Mouse (Mus musculus): ENCODE measurements at regions not wholly inside any gene's neighbourhood (a gene's known extent, or its start where the extent isn't known, plus 50 kb on each side); places are given as distances from the start of the nearest gene placed in this dataset.

DNA sequence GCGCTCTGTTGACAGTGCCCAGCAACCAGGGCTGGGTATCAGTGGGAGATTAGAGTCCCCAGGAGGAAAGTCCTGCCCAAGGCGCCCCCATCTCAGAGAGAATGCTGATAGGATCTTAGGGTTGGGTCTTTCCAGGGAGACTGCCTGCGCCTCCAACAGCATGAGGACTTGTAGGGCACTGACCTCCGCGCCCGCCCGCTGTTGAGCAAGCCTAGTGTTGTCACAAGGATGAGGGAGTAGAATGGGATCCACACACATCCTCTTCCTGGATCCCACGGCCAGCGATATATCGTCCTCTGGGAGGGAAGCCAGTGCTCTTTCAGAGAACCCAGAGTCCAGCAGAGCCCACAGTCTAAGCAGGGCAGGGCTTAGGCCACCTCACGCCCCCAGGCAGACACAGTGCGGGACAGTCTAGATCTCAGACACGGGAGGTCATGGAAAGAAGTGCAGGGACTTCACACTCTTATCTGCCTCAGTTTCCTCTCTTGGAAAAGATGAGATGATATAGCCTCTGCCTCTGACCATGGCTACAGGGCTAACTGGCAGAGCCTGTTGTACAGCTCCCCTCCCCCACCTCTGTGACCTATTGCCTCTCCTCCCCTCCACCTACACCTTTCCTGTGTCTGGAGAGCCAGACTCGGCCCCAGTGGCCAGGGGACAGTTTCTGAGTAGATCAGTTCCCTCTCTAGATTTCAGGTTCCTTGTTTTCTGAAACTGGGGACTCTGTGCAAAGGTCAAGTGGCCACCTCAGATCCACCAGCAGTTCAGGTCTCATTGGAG lies 52.0 kb upstream of the Dusp5 start:
- no peak for DNase-seq

DNA sequence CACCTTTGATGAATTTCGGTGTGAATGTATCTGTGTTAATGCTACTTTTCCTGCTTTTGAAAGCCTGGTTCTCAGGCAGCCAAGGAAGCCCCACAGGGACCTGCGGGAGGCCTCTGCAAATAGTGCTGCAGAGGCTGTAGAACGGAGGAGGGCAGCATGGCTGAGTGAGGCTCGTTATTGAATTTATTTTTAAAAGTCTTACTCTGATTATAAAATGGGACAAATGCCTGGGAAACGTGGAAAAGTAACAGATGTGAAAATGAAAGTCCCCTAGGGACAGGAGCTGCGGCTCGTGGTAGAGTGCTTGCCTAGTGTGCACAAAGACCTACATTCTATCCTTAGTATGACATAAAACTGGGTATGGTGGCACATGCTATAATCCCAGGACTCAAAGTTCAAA lies 59.7 kb upstream of the Dusp5 start:
- no peak for DNase-seq

DNA sequence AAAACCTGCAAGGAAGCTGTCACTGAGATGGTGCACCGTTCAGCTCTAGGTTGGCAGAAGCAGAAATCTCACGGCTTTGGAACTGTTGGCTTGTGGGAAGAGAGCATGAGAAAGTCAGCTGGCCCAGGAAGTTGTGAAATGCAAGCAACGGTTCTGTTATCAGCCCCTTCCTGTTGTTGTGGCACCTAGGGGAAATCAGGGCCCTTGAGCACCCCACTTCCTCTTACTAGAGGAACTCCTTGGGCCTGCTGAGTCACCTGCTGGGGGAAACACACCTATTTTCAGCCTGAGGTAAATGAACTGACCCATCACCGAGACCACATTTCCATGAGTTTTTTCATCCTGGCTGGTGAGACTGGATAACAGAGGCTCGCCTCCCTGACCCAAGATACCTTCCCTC lies 64.2 kb upstream of the Dusp5 start:
- peak in 1 of 2 experiments; percentile 39 for DNase-seq

DNA sequence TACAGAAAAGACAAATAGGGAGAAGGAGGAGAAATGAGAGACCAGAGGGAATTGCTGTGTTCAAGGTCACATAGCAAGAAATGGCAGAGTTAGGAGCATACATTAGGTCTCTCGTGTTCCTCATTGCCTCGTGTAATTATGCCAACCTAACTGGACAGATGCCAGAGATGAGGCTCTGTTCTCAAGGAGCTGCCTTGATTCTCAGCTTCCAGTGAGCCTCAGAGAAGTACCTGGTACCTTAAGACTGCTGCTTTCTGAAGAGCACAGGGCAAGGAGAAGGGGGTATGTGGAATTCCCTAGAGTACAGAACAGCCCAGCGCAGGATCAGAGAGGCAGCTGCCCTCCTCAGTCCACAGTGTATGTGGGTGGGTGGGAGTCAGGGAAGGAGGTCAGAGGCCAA lies 64.8 kb upstream of the Dusp5 start:
- DNase-seq = no peak

DNA sequence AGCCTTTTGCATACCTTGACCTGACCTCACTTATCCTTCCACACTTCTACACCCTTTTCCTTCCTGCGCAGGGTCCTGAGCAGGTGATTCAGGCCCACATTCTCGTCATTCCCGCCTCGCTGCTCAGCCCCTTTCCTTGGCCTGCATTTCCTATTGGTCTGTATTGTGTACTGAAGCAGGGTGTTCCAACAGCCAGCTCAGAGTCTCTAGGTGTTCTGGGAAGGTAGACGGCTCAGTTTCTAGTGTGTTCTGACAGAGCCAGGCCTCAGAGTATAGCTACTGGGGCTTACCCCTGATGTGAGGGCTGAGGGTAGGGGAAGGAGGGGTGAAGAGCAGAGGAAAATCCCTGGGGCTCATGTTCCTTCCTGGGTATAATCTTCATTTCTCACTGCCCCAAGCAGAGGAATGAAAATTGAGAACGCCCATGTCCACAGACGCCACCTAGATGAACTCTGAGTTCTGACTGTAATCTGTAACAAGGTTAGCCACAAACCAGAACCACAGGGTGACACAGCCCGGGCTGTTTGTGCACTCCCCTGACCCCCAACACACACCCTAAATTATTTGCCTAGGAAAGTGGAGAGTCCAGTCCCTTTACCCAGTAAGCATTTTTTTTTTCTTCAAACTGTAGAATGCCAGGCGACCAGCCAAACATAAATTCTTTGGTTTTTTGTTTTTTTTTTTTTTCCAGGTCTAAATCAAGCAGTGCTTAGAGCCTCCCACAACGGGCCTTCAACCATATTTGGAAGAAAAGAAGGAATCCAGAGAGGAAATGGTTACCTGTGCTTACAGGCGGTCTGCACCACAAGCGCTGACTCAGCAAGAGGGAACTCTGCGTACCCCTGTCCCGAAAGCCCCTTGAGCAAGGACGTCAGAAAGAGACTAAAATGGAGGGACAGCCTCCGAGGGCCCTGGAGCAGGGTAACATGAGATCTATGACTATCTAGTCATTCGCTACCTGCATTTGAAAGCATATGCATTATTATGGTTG lies 67.6 kb upstream of the Dusp5 start:
- no peak for DNase-seq

DNA sequence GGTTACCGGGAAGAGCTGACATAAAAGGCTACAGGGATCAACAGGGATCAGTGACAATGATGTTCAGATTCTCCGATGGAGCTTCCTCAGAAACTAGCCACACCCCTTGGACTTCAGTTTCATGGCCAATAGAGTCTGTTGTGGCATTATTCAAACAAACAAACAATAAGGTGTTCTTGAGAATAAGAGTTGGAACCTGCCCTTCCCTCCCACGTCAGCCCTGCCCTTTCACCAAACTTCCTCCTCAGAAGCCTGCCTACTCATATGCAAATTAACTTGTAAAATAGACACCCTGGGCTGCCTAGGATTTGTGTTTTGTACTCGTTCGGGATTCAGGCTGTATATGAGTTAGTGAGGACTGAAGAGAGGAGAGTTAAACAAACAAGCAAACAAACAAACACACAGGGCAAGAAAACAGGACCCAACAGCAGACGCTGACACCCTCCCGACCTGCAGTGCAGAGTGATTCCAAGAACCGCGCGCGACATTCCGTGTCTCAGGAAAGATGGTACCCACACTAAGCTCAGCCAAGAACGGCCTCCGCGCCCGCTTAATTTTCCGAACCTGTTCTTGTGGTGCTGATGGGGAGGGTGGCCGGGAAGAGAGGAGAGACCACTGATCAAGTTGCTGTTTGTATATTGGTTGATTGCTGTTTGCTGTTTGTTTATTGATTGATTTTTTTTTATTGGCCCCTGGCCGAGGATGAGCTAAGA lies 68.4 kb upstream of the Dusp5 start:
- no peak for DNase-seq

DNA sequence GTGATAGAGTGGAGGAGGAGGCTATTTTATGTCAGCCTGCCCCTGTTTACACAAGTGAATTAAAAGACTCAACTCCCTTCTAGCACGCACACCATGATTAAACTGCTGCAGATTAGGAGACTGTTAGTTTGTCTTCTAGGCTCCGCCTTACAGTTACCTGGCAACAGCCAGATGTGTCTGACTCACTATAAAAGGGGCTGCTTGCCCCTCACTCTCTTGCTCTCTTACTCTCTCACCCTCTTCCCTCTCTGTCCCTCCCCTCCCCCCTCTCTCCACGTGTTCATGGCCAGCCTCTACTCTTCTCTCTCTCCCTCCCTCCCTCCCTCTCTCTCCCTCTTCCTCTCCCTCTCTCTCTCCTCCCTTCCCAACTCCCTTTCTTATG lies 69.0 kb upstream of the Smndc1 start:
- DNase-seq = no peak

DNA sequence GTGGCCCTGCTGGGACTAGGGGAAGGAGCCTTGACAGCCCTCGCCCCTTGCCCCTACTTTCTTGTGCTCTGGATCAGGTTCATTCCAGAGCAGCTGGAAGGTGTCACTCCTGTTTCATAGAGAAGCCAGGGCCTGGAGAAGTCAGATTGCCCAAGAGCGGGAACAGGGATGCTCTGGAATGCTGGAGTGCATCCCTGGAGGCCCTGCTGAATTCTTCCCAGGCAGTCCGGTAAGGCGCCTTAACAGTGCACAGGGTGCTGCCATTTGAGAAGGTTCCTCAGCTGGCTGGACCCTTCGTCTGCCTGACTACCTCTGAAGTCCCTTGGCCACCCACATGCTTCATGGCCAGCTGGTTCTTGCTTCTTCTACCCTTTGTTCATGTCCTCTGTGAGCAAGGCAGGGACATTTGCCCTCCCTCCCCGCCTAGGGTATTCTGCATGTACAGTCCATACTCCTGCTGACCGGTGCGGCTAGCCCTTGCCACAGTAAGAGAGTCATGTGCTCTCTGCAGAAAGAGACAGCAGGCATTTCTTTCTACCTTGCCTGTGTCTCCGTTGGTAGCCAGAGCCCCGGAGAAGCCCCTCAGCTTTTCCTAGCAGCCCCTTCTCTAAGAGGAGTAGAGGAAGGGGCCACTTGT lies 68.5 kb upstream of the Smndc1 start:
- DNase-seq = no peak

DNA sequence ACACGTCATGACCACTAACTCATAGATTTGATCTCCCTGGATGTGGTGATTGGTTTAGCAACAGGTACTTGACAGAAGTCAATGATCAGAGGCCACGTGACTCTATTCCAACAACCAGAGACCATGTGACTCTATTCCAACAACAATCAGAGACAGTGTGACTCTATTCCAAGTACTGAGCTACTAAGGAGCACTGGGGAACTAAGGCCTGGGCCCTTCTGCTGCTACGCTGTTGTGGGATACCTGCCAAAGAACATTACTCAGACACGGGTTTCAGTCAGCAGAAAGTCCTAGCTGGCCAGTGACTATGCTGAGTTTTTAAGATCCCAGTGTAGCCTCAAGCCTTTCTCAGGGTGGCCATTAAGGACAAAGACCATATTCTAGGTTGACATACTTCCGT lies 66.3 kb upstream of the Smndc1 start:
- no peak for DNase-seq

DNA sequence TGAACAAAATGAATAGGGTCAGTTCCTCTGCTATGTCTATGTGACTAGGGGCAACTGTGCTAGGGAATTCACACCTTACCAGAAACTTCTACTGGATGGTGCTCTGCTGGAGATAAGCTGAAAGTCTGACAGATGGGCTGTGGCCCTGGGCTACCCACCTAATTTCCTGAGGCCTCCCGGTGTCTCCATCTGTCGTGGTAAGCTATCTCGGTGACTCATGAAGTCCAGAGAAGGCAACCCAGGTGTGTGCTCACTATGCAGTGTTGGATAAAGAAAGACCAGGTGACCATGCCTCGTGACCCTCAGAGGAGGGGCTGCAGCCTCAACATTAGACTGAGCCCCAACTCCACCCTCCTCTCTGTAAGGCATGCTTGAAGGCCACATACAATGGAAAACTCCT lies 64.2 kb upstream of the Smndc1 start:
- no peak for DNase-seq

DNA sequence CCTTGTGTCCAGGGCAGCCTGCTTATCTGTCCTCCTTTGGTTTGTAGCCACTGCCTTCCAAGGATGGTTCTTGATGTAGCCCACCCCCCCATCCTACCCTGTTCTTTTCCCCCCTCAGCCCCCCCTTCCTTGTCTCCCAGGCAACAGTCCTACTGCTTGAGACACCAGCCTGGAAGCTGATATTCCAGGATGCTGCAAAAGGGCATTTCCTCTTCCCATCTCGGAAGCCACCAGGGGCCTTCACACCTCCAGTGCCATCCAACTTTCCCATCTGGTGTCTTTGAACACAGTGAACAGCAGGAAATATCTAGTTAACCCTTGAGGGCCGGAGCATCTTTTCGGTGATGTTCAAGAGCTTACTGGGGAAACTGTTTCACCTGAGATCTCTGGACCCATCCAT lies 63.7 kb upstream of the Smndc1 start:
- DNase-seq = no peak

DNA sequence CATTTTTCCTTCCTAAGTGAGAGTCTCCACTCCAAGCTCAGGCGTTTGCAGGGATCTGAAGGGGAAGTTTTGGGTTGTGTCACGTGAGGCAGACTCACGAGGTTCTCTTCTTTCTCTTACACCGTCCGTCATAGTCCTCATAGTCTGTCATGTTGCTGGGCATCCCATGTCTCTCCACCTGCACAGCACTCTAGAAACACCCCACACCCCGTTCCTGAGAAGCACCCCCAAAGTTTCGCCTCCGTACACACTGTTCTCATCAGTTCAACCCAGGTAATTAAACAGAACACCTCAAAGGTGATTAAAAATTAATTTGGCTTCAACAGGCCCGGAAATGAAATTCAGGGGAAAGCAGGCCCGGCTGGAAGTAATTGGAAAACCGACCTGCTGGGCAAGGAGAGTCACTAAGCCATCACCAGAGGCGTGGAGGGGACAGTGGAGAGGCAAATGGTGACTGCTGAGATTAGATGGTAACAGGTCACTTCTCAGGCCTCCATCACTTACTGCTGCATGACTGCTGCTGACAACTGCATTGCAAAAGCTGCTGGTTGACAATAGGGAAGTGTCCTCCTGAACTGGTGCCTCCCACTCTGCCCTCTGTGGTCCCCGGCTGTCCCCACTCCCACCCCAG lies 63.1 kb upstream of the Smndc1 start:
- DNase-seq = no peak

DNA sequence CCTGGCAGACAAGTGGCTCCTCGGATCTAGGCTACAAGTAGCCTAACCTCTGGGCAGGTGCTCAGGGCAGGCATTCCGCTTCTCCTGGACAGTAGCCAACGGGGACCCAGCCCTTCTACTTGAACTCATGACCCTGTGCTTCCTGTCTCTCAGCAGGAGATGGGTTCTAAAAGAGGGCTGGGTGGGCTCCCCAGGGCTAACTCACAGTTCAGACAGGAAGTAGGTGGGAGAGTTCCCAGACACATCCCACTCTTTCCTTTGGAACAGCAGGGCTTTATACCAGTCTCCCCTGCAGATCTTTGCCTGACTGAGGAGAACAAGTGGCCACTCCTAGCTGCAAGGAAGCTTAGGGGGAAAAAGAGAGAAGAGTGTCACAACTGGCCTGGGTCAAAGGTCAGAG lies 62.0 kb upstream of the Smndc1 start:
- DNase-seq = peak in 1 of 2 experiments; percentile 21

DNA sequence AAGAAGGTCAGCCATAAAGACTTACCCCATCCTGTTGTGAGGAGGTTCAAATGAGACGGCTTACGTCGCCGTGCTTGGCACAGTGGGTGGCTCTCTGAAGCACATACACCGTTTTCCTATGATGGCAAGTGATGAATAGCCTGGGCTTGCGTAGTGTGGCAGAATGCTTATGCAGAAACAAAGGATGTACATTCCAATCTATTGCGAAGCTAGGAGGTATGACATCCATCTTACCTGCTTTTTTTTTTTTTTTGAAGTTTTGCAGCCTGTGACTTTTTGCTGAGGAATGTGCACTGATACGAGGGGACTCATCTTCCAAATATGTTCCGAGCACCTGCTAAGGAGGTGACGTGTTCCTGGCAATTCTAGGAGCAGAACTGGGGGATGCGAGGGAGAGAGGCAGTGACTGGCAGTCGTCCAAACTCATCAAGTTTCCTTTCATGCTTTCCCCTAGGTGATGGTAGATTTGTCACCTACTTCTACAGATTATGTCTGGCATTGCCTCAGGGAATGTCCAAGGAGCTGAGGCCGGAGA lies 61.1 kb upstream of the Smndc1 start:
- DNase-seq = peak in 1 of 2 experiments; percentile 15

DNA sequence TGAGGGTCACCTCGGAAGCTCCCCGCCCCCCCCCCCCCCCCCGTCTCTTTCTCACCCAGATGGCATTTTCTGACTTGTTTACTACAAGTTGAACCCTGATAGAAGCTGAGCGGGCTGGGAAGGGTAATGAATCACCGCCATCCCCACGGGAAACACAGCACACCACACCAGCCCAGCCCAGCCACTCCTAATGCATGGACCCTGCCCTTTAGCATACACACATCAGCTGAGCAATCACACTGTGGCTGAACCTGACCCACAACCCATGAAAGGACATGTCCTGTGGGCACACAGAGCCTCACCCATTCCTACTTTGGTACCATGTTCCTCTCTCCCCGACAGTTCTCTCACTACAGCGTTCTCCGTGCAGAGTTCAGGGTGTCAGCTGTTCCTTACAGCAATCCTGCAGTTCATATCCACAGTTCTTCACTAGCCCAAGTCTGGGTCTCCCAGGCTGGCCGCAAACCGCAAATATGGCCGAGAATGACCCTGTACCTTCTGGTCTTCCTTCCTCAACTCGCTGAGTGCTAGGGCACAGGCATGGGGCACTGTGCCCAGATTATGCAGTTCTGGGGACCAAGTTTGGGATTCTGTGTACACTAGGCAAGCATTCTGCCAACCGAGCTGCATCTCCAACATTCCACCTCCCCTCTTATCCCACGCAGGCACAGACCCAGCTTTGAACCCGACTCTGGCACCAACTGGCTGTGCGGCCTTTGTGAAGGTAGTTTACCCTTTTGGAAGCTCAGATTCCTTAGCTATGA lies 60.4 kb upstream of the Smndc1 start:
- no peak for DNase-seq

DNA sequence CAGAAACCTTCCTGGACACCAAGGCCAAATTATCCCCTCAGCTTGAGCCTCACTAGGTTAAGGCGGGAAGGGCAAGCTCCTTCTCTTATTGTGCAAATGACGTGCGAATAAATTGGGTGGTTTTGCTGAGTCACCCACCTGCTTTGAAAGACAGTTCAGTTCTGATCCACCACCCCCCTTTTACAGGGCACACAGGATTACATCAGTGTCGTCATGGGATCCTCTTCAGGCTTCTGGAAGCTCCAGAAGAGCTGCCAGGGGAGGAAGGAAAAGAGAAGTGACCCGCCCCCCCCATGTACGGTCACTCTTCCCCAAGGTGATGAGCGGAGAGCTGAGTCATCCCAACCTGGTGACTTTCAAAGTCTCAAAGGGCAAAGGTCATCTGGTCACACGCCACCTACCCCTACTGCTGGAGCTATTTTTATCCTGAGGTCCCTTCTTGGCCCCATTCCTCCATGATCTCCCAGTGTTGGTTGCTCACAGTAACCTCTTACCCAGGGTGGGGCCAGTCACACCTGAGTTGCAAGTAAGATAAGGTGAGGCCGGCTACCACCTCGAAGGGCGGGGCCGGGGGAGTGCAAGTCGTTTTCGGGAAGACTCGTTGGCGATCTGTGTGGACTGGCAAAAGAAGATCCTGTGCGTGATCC lies 58.9 kb upstream of the Smndc1 start:
- DNase-seq = no peak

DNA sequence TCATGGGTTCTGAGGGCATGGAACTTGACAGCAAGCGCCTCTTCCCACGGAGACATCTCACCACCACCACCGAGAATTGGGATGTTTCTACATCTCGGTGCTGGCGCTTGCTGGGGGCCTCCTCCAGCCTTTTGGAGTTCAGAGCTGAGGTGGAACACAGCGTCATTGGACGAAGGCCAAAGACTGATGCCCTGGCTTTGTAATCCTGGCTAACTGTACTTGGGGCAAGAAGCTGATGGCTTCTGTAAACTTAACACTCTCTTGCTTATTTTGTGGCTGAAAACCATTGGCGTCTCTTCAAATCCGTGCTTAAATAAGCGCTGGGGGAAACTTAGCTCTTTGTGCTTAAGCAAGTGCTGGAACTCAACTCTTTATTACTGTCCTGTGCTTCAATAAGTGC lies 57.8 kb upstream of the Smndc1 start:
- no peak for DNase-seq

DNA sequence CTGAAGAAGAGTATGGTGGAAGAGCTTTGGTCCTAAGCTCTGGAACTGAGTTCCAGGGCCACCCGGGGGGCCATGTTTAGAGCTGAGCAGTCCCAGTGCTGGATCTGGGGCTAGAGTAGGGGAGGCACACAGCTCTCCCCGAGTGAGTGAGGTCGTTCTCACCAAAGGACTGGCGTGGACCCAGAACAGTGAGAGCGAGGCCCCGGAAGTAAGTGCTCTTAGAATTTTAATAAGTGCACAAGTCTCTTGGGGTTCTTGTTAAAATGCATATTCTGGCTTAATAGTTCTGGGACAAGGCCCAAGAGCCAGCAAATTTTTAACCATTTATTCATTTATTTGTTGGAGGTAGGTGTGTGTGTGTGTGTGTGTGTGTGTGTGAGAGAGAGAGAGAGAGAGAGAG lies 57.4 kb upstream of the Smndc1 start:
- DNase-seq = no peak

DNA sequence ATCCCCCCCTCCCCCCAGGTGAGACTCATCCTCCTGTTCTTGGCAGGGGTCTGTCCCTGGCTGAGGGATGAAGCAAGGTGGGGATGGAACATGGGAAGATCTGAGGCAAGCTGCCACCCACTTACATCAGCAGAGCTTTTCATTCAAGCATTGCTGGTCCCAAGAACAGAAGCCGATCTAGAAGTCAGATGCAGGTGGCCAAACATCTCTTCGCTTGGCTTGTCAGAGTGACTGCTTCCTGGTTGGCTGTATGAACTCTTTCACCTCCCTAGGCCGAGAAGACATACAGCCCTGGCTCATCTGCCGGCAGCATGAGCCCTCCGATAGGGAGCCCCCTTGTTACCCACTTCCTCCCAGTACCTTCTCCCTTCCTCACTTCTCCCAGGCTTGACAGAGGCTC lies 55.8 kb upstream of the Smndc1 start:
- no peak for DNase-seq

DNA sequence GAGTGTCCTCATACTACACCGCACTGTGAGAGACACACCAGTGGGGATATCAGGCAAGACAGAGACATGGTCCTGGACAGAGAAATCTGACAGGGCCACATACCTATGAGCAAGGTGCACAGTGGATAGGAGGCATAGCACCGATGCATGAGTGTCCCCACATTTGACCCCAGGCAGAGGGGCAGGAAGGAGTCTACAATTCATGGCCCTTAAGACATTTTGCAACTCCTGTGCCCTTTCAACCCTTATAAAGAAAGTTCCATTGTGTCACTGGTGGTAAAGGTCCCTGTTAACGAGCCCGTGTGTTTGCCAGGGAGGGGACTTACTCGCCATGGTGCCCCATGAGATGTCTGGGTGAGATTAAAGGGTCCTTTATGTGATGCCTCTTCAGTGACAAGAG lies 54.3 kb upstream of the Smndc1 start:
- DNase-seq = no peak

Data from heart, adult 18-20 months (tissue).